Mouse (Mus musculus) urinary bladder, postnatal 36 days (tissue): Measurements from ENCODE around the gene Nos3.
"Not testable (repeated sequence)": the region's sequence is repeated elsewhere in the genome, so short reads cannot be mapped to it uniquely, and the experiment has no call there.

Experiments
- DNase-seq, 2 experiments: peaks; one replicate each; pipeline ENCODE4 v3.0.0; 2022; ENCODE audit warnings: low spot score in 2 of 2, mixed read lengths in 1 of 2

The Nos3 gene

DNA sequence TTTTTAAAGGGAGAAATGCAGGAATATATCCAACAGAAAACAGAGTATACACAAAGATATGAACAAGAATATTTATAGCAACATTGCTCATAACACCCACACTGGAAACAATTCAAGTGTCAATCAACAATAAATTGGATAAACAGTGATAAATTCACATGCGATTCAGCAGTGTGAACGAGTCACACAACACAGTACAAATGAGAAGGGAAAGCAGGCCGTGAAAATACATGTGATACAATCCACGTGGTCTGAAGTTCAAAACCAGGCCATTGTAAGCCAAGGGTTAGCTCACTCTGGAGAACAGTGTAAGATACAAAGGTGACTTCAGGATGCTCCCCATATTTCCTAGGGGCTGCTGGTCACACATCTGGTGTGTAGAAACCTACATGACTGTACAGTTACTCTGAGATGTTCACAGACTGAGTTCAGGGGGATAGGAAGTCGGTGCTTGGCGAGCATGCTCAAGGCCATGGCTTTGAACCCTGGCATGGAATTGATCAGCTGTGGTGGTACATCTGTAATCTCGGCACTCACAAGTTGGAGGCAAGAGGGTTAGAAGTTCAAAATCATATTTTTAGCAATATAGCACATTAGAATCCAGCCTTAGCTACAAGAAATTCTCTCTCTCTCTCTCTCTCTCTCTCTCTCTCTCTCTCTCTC is 10.2 kb downstream of the Nos3 start:
- DNase-seq = no peak

DNA sequence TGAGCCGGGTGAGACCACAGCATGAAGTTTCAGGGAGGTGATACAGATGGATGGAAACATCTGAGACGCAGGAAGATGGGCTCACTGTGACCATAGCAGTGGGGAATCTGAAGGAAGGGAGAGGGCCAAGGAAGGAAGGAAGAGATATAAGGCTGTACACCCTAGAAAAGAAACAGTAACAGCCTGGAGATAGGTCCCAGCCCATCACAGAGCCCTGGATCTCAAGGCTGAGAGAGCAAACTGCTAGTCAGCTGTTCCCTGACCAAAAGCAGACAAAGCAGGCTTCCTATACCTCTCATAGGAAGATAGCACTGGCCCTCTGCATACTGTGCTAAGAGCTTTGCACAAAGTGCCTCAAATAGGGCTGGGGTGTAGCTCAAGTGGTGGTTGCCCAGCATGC is 14.1 kb downstream of the Nos3 start:
- DNase-seq = no peak

DNA sequence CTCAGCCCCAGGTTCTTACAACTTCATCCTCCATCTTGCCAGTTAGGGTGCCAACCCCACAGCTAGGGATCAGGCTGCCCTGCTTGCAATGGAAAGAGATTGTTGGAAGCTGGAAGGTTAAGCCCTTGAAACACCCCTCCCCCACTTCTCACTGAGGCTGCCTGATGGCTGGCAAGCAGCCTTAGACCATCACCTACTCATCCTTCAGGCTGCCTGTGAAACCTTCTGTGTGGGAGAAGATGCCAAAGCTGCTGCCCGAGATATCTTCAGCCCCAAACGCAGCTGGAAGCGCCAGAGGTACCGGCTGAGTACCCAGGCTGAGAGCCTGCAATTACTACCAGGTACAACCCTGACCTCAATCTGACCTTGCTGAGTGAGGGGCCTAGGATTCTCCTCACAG is 14.9 kb downstream of the Nos3 start:
- no peak for DNase-seq

DNA sequence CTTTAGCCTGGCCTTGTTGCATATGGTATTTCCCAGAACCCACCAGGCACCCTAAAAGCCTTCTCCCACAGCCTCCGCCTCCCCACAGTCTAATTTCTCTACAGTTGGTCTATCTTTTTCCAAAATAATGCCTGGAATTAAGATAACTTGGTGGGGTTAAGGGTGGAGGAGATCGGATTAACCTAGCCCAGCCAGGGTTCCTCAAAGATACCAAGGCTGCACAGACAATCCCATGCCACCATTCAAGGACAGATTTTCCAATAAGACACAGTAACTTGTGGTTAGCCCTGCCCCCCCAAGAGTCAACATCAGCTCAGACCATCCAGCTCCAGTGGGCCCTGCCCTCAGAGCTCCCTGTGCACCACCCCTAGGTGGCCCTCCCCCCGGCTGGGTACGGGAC is 15.9 kb downstream of the Nos3 start:
- DNase-seq = no peak

DNA sequence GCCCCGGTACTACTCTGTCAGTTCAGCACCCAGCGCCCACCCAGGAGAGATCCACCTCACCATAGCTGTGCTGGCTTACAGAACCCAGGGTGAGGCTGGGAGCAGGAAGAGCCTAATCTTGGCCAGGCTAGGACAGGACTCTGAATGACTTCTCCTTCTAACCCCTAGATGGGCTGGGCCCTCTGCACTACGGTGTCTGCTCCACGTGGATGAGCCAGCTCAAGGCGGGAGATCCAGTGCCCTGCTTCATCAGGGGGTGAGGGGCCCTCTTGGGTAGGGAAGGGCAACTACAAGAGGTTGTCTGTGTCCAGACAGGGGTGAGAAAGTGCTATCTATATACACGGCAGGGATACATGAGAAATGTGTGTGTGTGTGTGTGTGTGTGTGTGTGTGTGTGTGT is 16.9 kb downstream of the Nos3 start:
- DNase-seq = no peak

DNA sequence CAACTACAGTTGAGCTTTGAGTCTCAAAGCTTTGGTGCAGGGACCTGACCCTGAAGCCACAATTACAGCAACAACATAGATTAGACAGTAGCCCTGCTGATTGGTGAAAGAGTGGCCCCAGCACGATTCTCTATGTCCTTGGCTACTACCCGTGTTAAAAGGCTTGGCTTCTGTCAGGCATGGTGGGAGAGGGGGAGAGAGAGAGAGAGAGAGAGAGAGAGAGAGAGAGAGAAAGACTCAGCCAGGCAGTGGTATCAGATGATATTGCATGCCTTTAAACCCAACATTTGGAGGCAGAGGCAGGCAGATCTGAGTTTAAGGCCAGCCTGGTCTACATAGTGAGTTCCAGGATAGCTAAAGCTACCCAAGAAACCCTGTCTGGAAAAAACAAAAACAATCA is 17.4 kb downstream of the Nos3 start:
- no peak for DNase-seq

DNA sequence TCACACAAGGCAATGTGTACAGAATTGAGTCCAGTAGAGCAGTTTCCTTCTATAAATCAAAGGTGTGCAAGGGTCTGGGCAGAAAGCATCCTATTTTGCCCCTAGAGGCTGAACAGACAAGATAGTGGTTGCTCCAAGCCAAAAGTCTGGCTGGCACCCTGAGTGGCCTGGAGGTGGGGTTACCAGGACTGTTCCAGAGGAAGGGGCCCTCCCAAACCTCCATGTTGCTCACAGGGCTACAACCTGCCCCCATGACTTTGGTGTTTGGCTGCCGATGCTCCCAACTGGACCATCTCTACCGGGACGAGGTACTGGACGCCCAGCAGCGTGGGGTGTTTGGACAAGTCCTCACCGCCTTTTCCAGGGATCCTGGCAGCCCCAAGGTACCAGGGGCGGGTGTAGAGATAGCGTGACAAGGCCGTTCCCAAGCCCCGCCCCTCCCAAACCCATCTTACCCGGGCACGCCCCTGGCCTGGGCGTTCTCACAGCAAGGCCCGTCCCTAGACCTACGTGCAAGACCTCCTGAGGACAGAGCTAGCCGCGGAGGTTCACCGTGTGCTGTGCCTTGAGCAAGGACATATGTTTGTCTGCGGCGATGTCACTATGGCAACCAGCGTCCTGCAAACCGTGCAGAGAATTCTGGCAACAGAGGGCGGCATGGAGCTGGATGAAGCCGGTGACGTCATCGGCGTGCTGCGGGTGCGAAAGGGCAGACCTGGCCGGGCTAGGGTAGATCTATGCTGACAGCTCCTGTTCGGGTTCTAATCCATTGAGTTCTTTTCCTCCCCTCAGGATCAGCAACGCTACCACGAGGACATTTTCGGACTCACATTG is 18.6 kb downstream of the Nos3 start:
- DNase-seq = peak; percentile 75 to 87

DNA sequence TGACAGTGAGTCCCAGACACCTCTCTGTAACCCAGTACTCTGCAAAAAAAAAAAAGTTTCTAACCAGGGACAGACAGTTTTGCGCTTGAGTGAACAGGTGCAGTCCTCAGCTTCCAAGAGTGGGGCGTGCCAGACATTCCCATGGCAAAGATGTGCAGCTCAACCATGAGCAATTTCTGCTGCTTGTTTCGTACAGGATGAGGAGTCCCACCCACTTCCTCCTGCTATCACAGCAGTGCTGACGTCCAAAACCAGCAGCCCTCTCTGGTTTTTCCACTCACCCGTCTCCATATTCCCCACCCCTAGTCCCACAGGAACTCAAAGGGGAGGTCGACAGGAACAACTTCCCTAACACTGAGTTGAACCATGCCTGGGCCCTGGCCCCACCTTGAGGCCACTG is 19.8 kb downstream of the Nos3 start:
- no peak for DNase-seq

DNA sequence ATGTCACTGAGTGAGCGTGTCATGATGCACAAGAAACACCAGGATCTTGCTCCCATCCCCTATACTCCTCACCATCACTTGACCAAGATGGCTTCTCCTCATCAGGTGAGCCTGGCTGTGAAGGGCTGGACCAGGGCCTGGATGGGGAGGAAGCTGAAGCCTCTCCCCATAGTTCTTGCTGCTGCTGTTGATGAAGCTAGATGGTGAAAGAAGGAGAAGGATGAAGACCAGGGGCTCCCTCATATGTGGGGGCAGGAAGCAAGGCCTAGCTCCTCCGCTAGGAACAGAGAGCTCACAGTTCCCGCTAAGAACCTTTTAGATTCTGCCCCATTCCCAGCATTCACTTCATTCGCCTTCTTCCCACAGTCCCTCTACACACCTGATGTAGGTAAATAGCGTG is 20.8 kb downstream of the Nos3 start:
- DNase-seq = no peak

DNA sequence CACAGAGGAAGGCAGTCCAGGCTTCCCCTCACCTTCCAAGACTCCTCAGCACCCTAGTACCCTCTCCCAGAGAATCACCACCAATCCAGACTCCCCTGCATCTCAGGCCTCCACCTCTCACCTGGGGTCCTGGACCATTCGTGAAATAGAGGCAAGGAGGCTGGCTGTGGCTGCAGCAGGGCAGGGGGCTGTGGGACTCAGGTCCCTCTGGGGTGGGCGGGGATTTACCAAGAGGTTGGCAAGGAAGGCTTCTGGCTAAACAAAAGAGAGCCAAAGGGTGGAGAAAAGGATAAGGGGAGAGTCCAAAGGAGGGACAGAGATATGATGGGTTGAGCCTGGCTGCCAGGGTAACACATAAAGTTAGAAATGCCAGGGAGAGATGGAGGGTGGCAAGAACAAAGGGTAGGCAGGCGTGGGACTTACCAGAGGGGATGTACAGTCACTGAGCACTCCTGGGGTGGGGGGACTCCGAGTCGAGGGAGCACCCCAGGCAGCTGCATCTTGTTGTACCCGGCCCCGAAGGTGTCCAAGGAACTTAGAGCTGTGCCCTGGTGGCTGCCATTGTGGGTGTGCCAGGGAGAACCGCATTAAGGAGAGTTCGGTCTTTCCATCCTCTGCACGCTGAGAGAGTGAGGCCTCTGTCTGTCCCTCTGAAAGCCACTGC is 21.4 kb downstream of the Nos3 start:
- DNase-seq = no peak

DNA sequence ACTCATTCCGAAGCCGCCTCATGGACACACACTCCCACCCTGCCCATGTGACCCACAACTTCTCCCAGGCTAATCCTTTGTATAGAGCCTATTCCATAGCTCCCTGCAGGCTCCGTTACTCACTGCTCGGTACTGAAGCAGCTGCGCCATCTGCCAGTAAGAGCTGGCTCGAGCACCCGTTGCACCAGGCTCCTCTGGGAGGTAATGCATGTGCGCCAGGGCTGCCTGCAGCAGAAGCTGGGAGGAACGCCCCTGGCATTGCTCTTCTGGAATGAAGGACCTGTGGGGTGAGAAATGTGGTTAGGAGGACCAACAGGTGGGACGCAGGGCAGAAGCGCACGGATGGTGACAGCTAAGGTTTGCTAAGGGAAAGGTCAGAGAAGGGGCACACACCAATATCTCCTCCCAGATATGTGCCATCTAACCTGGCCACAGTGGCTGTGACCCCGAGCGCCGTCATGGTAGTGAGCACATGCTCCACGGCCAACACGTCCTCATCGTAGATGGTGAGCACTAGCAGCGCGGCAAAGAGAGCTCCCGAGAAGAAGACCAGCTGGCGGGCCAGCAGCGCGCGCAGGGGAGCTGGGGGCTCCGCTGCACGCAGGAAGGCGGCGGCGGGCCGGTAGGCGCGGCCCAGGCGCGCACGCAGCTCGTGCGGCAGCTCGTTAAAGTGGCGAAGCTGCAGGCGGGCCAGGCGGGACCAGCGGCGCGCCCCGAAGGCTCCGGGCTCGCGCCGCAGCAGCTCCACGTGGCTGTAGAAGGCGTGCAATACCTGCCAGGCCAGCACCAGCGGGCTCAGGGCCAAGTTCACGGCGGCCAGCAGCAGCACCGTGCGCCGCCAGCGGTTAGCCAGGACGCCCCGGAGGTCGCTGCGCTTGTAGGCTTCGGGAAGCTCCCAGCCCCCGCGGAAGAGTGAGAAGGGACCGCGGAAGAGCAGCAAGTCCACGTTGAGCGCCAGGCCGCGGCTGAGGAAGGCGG is 22.9 kb downstream of the Nos3 start:
- DNase-seq = peak; percentile 33 to 68

DNA sequence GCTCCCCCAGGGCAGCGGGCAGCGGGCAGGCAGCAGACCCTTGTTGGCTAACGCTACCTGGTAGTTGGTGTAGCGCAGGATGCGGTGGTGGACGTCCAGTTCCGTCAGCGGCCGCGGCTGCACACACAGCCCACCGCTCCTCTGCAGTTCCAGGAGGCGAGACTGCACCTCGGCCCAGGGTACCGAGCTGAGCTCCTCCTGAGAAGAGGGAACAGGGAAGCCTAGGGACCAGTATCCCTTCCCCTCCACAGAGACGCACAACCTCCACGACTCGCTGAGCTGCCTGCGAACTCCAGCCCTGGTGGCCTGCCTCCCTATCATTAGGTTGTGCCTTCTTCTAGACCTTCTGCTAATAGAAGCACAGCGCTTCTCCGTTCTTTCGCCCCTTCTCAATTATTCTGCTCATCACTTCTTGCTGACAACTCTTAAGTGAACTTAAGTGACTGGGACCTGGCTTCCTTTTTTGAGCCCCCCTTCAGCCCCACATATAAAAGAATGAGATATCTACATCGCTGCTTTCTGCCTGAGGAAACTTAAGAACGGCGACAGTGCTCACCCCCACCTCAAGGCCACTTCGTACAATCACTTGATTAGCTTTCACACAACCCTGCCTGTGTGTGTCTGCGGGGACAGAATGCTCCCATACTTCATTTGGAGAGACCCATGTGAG is 23.8 kb downstream of the Nos3 start:
- no peak for DNase-seq

DNA sequence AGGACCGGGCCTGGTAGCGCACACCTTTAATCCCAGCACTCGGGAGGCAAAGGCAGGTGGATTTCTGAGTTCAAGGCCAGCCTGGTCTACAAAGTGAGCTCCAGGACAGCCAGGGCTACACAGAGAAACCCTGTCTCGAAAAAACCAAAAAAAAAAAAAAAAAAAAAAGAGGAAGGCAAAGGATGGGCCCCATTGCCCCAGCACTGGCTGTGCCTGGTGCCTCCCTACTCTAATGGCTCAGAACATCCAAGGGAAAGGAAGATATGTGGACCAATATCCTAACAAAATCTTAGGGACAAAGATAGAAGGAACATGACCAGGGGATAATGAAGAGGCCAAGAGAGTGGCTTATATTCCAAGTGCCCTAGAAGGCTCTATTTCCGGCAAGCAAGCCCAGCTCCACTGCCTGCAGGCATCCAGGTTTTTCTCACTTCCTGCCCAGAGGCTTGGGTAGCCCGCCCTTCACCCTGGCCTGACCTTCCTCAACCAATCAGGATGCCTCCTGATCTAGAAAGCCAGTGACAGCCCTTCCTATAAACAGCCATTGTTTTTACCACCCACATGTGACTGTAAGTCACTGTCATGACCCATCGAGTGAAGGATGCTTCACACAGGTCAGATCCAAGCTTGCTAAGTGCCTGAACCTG is 24.5 kb downstream of the Nos3 start:
- DNase-seq = no peak

DNA sequence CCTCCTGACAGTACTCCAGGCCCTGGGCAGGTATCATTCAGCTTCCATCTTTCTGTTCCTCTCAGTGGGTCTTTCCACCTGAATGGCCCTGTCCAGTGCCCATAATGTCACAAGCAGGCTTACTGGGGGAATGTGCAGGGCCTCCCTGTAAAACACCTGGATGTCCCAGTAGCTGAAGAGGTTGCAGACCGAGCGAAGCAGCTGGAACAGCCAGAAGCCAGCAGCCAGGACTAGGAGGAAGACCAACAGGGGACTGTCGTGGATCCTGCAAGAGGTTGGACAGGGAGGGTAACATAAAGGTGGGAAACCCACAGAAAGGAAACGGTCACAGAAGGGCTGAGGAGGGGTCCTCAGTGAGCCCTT is 25.0 kb downstream of the Nos3 start:
- DNase-seq = no peak

DNA sequence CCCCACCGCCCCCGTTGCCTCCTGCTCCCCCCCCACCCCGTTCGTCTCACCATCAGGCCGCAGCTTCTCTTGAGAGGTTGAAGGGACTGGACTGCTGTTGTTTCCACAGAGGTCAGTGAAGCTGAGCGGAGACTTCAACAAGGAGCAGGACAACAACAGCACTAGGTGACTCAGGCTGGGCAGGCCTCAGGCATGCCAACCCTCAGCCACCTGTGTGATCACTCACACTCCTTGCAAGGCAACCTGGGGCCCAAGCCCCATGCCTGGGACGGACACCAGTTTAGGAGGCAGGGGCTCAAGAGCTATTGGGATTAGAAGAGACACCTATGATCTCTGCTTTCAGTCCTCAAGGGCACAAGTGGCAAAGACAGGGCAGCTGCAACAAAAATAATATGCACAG is 27.3 kb downstream of the Nos3 start, which contains the start of gene Atg9b:
Atg9b (minus strand) TSS at position 280 of the 400 bp plus-strand sequence.
- no peak for DNase-seq

DNA sequence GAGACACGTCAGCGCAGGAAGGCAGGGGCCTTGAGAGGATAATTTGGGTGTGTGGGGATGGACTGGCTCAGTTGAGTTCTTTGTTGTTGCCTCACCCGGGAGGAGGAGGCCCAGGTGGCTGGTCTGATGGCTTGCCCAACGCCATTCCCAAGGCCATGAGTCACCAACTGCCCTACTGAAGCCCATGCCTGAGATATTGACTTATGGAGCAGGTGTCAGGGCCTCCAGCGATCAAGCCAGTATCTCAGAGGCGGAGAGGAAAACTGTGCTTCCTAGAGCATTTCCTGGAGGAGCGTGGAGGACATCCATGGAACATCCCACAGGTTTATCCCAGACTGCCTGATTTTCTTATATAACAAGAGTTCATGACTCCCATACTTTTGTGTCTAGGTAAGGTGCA is 28.1 kb downstream of the Nos3 start:
- DNase-seq = peak; percentile 35 to 57

DNA sequence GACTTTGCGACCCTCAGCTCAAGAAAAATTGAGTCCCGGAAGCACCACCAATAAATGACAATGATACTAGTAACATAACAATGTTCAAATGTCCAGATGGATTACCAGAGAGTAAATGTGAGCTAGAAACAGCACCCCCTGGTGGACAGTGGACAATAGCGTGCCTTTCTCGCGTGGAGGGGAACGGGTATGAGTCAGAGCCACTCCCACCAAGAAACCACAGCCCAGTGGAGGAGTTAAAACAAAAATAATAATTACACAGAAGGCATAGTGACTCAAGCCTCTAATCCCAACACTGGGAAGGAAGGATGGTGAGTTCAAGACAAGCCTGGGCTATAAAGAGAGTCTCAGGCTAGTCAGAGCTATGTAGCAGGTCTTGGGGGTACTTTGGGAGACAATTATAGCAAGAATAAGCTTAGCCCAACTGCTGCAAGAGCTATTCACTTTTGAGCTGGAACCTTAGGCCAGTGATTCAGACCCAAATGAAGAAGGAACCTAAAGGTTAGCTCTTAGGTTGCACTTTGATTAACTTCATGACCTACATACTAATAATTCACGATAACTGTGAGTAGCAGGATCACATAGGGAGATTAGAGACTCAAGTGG is 28.9 kb downstream of the Nos3 start, which contains the start of gene Abcb8:
Abcb8 (plus strand) TSS at position 272 of the 606 bp plus-strand sequence.
- DNase-seq = peak; percentile 63 to 82

DNA sequence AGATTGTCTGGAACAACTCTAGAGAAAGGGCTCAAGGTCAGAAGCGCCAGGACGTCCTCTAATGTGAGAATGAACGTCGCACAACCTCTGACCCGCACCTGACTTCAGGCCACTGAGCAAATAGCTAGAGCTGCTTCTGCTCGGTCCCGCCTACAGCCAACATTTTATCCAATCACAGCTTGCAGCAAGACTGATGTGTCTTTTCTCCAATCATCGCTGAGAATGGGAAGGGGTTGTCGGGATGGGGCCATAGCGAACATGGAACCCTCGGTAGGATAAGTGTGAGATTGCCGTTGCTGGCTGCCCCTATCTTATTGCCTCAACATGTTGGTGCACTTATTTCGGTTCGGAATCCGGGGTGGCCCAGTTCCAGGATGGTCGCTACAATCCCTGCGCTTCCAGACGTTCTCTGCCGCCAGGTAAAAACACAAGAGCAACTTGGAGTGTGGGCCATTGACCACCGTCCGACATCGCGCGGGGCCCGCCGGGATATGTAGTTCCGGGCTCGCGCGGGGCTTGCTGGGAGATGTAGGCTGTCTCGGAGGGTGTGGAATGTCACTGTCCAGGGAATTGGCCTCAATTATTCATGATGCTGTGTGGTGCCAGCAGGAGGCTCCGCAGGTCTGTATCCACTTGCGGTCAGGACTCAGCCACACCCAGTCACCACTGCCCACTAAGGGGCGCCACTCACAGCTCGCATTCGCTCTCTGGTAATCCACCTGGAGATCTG is 29.7 kb downstream of the Nos3 start:
- DNase-seq = peak; percentile 91 to 92

DNA sequence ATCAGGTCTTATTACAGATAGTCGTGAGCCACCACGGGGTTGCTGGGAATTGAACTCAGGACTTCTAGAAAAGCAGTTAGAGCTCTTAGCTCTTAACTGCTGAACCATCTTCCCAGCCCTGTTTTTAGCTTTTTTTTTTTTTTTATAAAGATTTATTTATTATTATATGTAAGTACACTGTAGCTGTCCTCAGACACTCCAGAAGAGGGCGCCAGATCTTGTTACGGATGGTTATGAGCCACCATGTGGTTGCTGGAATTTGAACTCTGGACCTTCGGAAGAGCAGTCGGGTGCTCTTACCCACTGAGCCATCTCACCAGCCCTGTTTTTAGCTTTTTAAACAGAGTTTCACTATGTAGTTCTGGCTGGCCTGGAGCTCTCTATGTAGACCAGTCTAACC is 31.6 kb downstream of the Nos3 start:
- DNase-seq = not testable (repeated sequence)
